Mouse (Mus musculus): ENCODE data around the gene Lkaaear1. TPM values are rescaled to one million over a fixed set of nuclear protein-coding genes. Genes with fewer than 3 reads are reported as not detected.

The Lkaaear1 gene
- total RNA-seq, 1 experiment from 2014 or later, result not detected

GRCm38 (mm10) chr2:181653523-181653922, 44.7 kb downstream of the Lkaaear1 start:
- DNase-seq, result no peak

GRCm38 (mm10) chr2:181653065-181653464, 45.2 kb downstream of the Lkaaear1 start:
- DNase-seq, result no peak

- DNase-seq, result peak; percentile 8
These were observed 49.3 kb downstream of the Lkaaear1 start for GRCm38 (mm10) chr2:181648926-181649325.

Other genes with a start within 250 kb of the Lkaaear1 start
- 14.6 and 20.8 TPM in 2 replicates for gene Zbtb46, start 239.0 kb downstream of the Lkaaear1 start, total RNA-seq (2021)
- not detected in 2 replicates for gene Abhd16b, start 205.2 kb downstream of the Lkaaear1 start, total RNA-seq (2021)
- 118 and 121 TPM in 2 replicates for gene Tpd52l2, start 201.3 kb downstream of the Lkaaear1 start, total RNA-seq (2021)
- gene Dnajc5, start 178.0 kb downstream of the Lkaaear1 start, total RNA-seq (2021), result 81.9 and 101 TPM in 2 replicates
- 94.2 and 128 TPM in 2 replicates for gene Uckl1, start 113.5 kb downstream of the Lkaaear1 start, total RNA-seq (2021)
- 57.7 and 73.7 TPM in 2 replicates for gene Prpf6, start 106.6 kb downstream of the Lkaaear1 start, total RNA-seq (2021)
- 56.6 and 81.6 TPM in 2 replicates for gene Zfp512b, start 105.6 kb downstream of the Lkaaear1 start, total RNA-seq (2021)
- 19.3 and 26.4 TPM in 2 replicates for gene Samd10, start 99.2 kb downstream of the Lkaaear1 start, total RNA-seq (2021)
- not detected in 2 replicates for gene Gm29797, start 41.4 kb downstream of the Lkaaear1 start, total RNA-seq (2021)
- gene Sox18, start 26.8 kb downstream of the Lkaaear1 start, total RNA-seq (2021), result 39.0 and 40.4 TPM in 2 replicates
- gene Tcea2, start 18.1 kb downstream of the Lkaaear1 start, total RNA-seq (2021), result 11.6 and 14.7 TPM in 2 replicates
- 20.3 and 31.7 TPM in 2 replicates for gene Rgs19, start 4.5 kb downstream of the Lkaaear1 start, total RNA-seq (2021)
- 1.6 and 1.9 TPM in 2 replicates for gene Oprl1, start 16.6 kb upstream of the Lkaaear1 start, total RNA-seq (2021)
- gene Myt1, start 64.9 kb upstream of the Lkaaear1 start, total RNA-seq (2021), result 1.9 and 6.6 TPM in 2 replicates
- 57.3 and 90.5 TPM in 2 replicates for gene Pcmtd2, start 139.4 kb upstream of the Lkaaear1 start, total RNA-seq (2021)
- gene Polr3k, start 165.9 kb upstream of the Lkaaear1 start, total RNA-seq (2021), result 16.0 and 19.8 TPM in 2 replicates

All from adrenal gland, postnatal 25 days (tissue).